Mouse (Mus musculus): Measurements from ENCODE around the gene Btbd35f5.
"Not testable (repeated sequence)": the region's sequence is repeated elsewhere in the genome, so short reads cannot be mapped to it uniquely, and the experiment has no call there.

Gene Btbd35f5

GRCm38 (mm10) chrX:32973597-32973996 lies at the start of gene Btbd35f5:
Gene Btbd35f5, plus strand, starts transcription at chrX:32973897.
- not testable (repeated sequence) for DNase-seq (ENCODE audit: low spot score)

DNA sequence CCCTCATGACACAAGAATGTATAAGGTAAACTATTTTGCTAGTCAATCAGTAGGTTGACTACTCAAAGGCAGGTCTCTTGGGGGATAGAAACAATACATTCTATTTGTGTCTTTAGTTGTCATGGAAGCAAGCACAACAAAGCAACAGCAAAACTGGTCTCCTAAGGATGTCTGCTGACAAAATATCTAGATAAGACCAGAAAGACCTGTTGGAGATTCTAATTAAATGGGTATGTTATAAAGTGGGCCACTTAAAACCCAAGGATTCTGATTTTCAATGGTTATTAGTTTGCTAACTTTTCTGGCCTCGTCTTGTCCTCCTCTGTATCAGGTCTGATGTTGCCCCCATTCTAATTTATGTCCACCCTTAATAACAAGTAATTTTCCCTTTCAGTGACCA lies 32.2 kb upstream of the Btbd35f5 start, which contains the start of gene Gm21789:
TSS of gene Gm21789 (plus strand) at position 301 of the 400 bp plus-strand sequence.
- not testable (repeated sequence) for DNase-seq (ENCODE audit: low spot score)
